Mouse (Mus musculus): ENCODE measurements around the gene Mcl1. TPM values are rescaled to one million over a fixed set of nuclear protein-coding genes. Genes with fewer than 3 reads are reported as not detected.
A peak's percentile ranks its signal among the peaks of the same experiment; 100 is the strongest.

The Mcl1 gene
- polyA plus RNA-seq, 1 experiment, result 46.4 TPM

DNA sequence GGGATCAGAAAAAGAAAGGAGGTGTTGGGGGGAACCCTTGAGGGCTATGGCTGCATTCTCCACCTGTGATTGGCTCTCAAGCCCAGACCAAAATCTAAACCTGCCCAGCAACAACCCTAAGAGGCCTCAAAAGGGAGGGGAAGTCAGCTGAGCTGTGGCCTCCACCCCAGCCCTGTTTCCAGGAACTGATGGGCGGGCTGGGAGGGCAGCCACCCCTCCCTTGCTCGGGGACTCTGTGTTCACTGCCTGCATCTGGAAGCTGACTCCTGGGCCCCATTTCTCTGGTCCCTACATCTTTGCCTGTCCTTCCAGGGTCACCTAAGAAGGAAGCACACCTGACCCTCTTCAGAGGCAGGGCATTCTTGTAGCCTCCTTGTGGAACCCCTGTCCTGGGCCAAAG, 15.6 kb downstream of the Mcl1 start:
- peaks cover 75% of the 10 kb centered on the region for H3K79me2 ChIP-seq (ENCODE audit: control insufficient read depth, insufficient read depth)
- no peaks in the 10 kb centered on the region for H3K27me3 ChIP-seq (ENCODE audit: control insufficient read depth, insufficient read depth, insufficient read length)
- H3K4me3 ChIP-seq (ENCODE audit: insufficient read depth, poor library complexity, severe bottlenecking), result no peak overlapping the region
- peaks cover 18% of the 10 kb centered on the region for H3K36me3 ChIP-seq (ENCODE audit: control insufficient read depth, insufficient read depth)
- no peak overlapping the region for H3ac ChIP-seq (ENCODE audit: control insufficient read depth, insufficient read length, low read depth)
- H3K79me3 ChIP-seq (ENCODE audit: low read depth), result peaks cover 36% of the 10 kb centered on the region
- no peak for TF ChIP-seq MYOD1 (IDR thresholded peaks at IDR 0.05; ENCODE audit: control insufficient read depth, insufficient read length, low read depth)
- no peak for TF ChIP-seq CTCF (IDR thresholded peaks at IDR 0.05; ENCODE audit: control insufficient read depth, insufficient read depth, insufficient read length)
- TF ChIP-seq MYOG (IDR thresholded peaks at IDR 0.05; ENCODE audit: control insufficient read depth, extremely low read depth, insufficient read length), result no peak
- TF ChIP-seq CEBPB (IDR thresholded peaks at IDR 0.05; ENCODE audit: low read depth), result no peak
- no peak for TF ChIP-seq USF1 (IDR thresholded peaks at IDR 0.05; ENCODE audit: low read depth)
- no peak for TF ChIP-seq MAX (IDR thresholded peaks at IDR 0.05)
- TF ChIP-seq FOSL1 (IDR thresholded peaks at IDR 0.05; ENCODE audit: insufficient read depth, low read length, poor library complexity, severe bottlenecking), result no peak

DNA sequence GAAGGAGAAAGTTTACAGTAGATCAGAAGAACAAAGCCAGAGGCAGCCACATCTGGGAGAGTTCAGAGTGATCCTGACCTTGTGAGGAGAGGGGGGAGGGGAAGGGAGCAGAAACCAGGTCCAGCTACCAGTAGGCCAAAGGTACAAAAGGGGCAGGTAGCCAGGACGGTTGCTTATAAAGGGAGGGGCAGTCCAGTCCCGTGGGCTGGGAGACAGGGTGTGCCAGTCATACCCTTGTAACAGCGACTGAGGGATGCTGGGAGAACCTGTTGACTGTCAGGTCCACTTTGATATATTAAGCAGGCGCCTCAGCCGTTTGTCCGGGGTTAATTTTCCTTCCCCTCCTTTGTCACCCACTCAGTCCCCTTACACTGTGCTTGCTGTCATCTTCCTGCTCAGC, 16.2 kb downstream of the Mcl1 start:
- TF ChIP-seq CEBPB (IDR thresholded peaks at IDR 0.05; ENCODE audit: low read depth) (no peak), CTCF (IDR thresholded peaks at IDR 0.05; ENCODE audit: control insufficient read depth, insufficient read depth, insufficient read length) (no peak), USF1 (IDR thresholded peaks at IDR 0.05; ENCODE audit: low read depth) (no peak), MYOD1 (IDR thresholded peaks at IDR 0.05; ENCODE audit: control insufficient read depth, insufficient read length, low read depth) (no peak), FOSL1 (IDR thresholded peaks at IDR 0.05; ENCODE audit: insufficient read depth, low read length, poor library complexity, severe bottlenecking) (no peak), MAX (IDR thresholded peaks at IDR 0.05) (no peak), MYOG (IDR thresholded peaks at IDR 0.05; ENCODE audit: control insufficient read depth, extremely low read depth, insufficient read length) (no peak)
- H3K79me3 ChIP-seq (ENCODE audit: low read depth), result peaks cover 30% of the 10 kb centered on the region
- no peaks in the 10 kb centered on the region for H3K27me3 ChIP-seq (ENCODE audit: control insufficient read depth, insufficient read depth, insufficient read length)
- H3K79me2 ChIP-seq (ENCODE audit: control insufficient read depth, insufficient read depth), result peaks cover 70% of the 10 kb centered on the region
- H3ac ChIP-seq (ENCODE audit: control insufficient read depth, insufficient read length, low read depth), result peak overlapping the region; percentile 34
- H3K4me3 ChIP-seq (ENCODE audit: insufficient read depth, poor library complexity, severe bottlenecking), result no peak overlapping the region
- peaks cover 18% of the 10 kb centered on the region for H3K36me3 ChIP-seq (ENCODE audit: control insufficient read depth, insufficient read depth)

DNA sequence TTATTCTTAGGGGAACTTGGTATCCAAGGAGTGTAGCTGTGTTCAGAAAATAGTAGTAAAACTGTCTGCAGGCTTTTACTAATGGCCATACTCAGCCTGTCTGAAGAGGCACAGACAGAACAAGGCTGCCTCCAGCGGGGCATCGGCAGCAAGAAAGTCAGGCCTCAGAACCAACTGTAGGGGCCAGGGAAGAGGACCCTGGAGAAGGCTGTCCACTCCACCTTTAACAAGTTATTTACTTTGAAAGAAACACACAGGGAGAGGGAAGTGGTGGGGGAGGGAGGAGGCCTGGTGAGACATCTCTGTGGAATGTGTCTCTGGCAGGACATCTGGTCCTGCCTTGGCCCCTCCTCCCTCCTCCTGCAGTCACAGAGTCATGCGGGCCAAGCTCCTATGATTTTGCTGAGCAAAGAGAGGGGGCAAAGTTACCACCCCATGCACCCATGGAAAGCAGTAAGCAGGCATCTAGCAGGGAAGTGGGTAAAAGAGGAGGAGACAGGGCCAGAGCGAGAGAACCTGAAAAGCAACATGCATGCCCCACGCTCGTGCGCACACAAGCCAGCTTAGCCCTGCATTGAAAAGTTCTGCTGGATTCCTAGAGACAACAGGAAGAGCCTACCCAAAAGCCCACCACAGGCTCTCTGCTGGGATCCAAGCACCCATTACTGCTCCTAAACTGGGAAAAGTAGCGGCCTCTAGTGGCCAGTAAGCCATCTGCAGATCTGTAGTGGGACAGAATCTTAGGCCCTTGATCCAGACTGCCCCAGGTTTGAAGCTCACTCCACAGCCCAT, 16.9 kb downstream of the Mcl1 start:
- Histone ChIP-seq H3K79me2 (ENCODE audit: control insufficient read depth, insufficient read depth) (peaks cover 63% of the 10 kb centered on the region), H3K36me3 (ENCODE audit: control insufficient read depth, insufficient read depth) (peaks cover 18% of the 10 kb centered on the region), H3ac (ENCODE audit: control insufficient read depth, insufficient read length, low read depth) (peak overlapping the region; percentile 48), H3K79me3 (ENCODE audit: low read depth) (peaks cover 26% of the 10 kb centered on the region), H3K27me3 (ENCODE audit: control insufficient read depth, insufficient read depth, insufficient read length) (no peaks in the 10 kb centered on the region), H3K4me3 (ENCODE audit: insufficient read depth, poor library complexity, severe bottlenecking) (no peak overlapping the region)
- no peak for TF ChIP-seq MYOG (IDR thresholded peaks at IDR 0.05; ENCODE audit: control insufficient read depth, extremely low read depth, insufficient read length)
- TF ChIP-seq USF1 (IDR thresholded peaks at IDR 0.05; ENCODE audit: low read depth), result no peak
- peak; percentile 10 for TF ChIP-seq MAX (IDR thresholded peaks at IDR 0.05)
- peak; percentile 49 for TF ChIP-seq CTCF (IDR thresholded peaks at IDR 0.05; ENCODE audit: control insufficient read depth, insufficient read depth, insufficient read length)
- TF ChIP-seq MYOD1 (IDR thresholded peaks at IDR 0.05; ENCODE audit: control insufficient read depth, insufficient read length, low read depth), result peak; percentile 53
- TF ChIP-seq FOSL1 (IDR thresholded peaks at IDR 0.05; ENCODE audit: insufficient read depth, low read length, poor library complexity, severe bottlenecking), result peak; percentile 30
- TF ChIP-seq CEBPB (IDR thresholded peaks at IDR 0.05; ENCODE audit: low read depth), result no peak

DNA sequence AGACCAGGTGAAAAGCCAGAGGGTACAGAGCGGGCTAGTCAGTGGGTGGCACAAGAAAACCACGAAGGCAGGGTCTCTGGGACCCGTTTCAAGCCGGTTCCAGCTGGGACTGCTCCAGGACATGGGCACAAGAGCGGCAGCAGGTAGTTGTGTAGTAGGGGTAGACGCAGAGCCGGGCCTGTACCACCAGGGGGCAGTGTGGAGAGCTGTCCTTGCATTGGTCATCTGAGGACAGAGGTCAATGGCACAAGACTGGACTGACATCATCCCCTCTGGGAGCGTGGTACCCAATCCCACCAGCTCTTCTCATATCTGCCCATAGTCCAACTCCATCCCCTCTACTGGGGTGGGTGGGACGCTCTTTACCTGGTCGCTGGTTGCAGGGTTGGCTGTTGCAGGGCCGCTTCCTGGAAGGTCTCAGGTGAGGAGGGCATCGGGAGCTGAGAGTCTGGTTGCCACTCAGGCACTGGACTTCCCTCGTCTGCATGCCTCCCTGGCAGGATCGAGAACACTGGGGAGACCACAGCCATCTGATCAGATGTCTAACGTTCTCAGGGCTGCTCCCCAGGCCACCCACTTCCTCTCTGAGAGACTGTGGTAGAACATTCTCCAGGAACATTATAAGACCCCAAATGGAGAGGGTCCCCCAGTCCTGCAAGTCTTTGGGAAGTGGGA, 18.3 kb downstream of the Mcl1 start:
- TF ChIP-seq MAX (IDR thresholded peaks at IDR 0.05) (no peak), FOSL1 (IDR thresholded peaks at IDR 0.05; ENCODE audit: insufficient read depth, low read length, poor library complexity, severe bottlenecking) (no peak), CTCF (IDR thresholded peaks at IDR 0.05; ENCODE audit: control insufficient read depth, insufficient read depth, insufficient read length) (peak; percentile 94), CEBPB (IDR thresholded peaks at IDR 0.05; ENCODE audit: low read depth) (no peak), MYOG (IDR thresholded peaks at IDR 0.05; ENCODE audit: control insufficient read depth, extremely low read depth, insufficient read length) (no peak), MYOD1 (IDR thresholded peaks at IDR 0.05; ENCODE audit: control insufficient read depth, insufficient read length, low read depth) (no peak)
- H3K79me2 ChIP-seq (ENCODE audit: control insufficient read depth, insufficient read depth), result peaks cover 49% of the 10 kb centered on the region
- peaks cover 18% of the 10 kb centered on the region for H3K36me3 ChIP-seq (ENCODE audit: control insufficient read depth, insufficient read depth)
- H3K27me3 ChIP-seq (ENCODE audit: control insufficient read depth, insufficient read depth, insufficient read length), result no peaks in the 10 kb centered on the region
- no peak overlapping the region for H3K4me3 ChIP-seq (ENCODE audit: insufficient read depth, poor library complexity, severe bottlenecking)
- H3ac ChIP-seq (ENCODE audit: control insufficient read depth, insufficient read length, low read depth), result no peak overlapping the region
- H3K79me3 ChIP-seq (ENCODE audit: low read depth), result peaks cover 13% of the 10 kb centered on the region

DNA sequence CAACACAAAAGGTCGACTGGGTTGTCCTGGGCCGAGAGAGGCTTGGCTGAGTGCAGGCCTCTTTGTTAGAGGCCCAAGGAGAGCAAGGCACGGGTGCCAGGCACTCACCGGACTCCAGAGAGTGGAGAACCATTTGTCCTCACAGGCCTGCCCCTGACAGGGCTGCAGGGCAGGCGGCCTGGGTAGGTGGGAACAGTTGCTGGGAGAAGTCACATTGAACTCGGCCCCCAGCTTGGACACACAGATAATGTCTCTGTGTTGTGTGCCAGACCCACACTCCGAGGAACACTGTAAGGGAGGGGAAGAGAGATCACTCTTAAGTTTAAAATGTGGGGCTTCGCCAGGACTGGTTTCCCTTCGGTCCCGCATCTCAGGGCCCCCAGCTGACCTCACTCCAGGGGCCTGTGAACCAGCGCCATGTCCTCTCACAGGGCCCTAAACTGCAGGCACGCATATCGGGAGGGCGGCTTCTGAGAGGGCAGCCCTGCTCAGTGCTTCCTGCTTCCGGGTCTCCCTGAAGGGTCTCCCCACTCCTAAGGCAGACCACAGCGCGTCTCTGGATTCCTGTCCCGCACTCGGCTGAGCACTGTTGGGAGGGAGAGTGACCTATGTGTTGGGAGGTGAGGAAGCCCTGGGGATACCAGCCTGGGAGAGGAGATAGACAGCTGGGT, 19.0 kb downstream of the Mcl1 start:
- Histone ChIP-seq H3K79me2 (ENCODE audit: control insufficient read depth, insufficient read depth) (peaks cover 42% of the 10 kb centered on the region), H3ac (ENCODE audit: control insufficient read depth, insufficient read length, low read depth) (no peak overlapping the region), H3K27me3 (ENCODE audit: control insufficient read depth, insufficient read depth, insufficient read length) (no peaks in the 10 kb centered on the region), H3K79me3 (ENCODE audit: low read depth) (peaks cover 7% of the 10 kb centered on the region), H3K36me3 (ENCODE audit: control insufficient read depth, insufficient read depth) (peaks cover 18% of the 10 kb centered on the region), H3K4me3 (ENCODE audit: insufficient read depth, poor library complexity, severe bottlenecking) (no peak overlapping the region)
- TF ChIP-seq USF1 (IDR thresholded peaks at IDR 0.05; ENCODE audit: low read depth), result no peak

Data from C2C12 (cell line).